Mouse (Mus musculus) v-Abl transformed pro-B cells (cell line): ENCODE measurements around the gene Trpm5.

Source experiments
- in situ Hi-C, 2 experiments: fragments of 400-800 bp; cut with MboI; formaldehyde crosslinking; loops; one replicate each; pipeline ENCODE4 v1.15.1; 2025; ENCODE audit not compliant: unreplicated experiment in 2 of 2

The Trpm5 gene

GRCm38 (mm10) chr7:143067897-143068296, 26.5 kb downstream of the Trpm5 start:
- in situ Hi-C loops, result loop anchor here (5.0 to 25.0 kb wide), 3 partner anchors 61 to 1494 kb away; partner anchors contain the start of genes Ppfia1 (in 2 of the 2) and Tspan32 (in 2 of the 2)

- in situ Hi-C loops, result loop anchor here (5.0 to 25.0 kb wide), 3 partner anchors 60 to 1495 kb away; partner anchors contain the start of genes Ppfia1 (in 2 of the 2) and Tspan32 (in 2 of the 2)
Measured at GRCm38 (mm10) chr7:143067469-143067868, 27.0 kb downstream of the Trpm5 start.

GRCm38 (mm10) chr7:143065692-143066091, 28.8 kb downstream of the Trpm5 start:
- in situ Hi-C loops, result loop anchor here (5.0 to 25.0 kb wide), 3 partner anchors 58 to 1497 kb away; partner anchors contain the start of genes Ppfia1 (in 2 of the 2) and Tspan32 (in 2 of the 2)

- in situ Hi-C loops, result loop anchor here (25.0 kb wide), 2 partner anchors 552 to 1498 kb away; partner anchors contain the start of gene Ppfia1 (in 2 of the 2)
Measured at GRCm38 (mm10) chr7:143064226-143064625, 30.2 kb downstream of the Trpm5 start.

DNA sequence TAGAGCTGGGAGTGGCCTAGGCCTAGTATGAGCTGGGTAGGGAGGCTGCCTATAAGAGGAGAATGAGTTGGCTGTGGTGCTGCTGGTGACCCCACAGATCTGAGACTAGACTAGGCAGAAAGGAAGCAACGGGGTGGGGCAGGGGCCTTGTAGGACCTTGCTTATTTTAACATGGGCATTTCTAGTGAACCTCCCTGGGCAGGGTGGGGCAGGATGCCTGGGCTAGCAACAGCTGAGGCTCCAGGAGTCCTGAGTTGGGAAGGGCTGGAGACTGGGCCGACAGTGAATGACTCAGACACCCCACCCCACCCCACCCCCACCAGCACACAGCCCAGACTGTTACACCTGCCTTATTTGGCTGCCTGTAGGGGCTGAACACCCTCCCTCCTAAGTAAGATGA, 31.7 kb downstream of the Trpm5 start:
- in situ Hi-C loops, result loop anchor here (25.0 kb wide), 2 partner anchors 550 to 1500 kb away; partner anchors contain the start of gene Ppfia1 (in 2 of the 2)

DNA sequence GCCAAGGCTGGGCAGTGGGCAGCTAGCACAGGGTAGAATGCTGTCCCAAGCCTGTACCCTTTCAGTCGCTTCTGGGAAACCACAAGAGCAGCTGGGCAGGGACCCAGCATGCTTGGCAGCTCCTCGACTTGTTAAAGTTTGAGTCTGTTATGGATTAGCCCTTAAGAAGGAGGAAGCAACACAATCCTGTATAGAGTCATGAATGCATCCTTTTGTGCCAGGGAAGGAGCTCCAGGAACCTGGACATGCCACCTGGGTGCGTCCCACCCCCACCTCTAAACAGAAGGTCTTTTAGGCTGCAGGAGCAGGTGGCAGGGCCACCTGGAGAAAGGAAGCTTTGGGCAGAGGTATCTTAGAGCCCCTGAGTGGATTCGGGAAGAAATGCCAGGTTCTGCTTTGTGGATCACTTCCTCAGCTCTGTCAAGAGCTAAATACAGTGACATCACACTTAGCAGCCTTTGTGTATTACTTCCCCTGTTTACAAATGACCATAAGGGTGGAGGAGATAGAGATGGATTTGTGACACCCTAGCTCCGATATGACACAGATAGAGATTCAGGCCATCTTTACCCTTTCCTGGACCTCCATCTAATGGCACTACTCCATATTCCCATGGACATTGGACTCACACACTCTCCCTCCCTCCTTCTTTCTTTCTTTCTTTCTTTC, 35.1 kb downstream of the Trpm5 start:
- in situ Hi-C loops, result loop anchor here (25.0 kb wide), 2 partner anchors 547 to 1503 kb away; partner anchors contain the start of gene Ppfia1 (in 2 of the 2)

- in situ Hi-C loops, result loop anchor here (25.0 kb wide), 2 partner anchors 546 to 1504 kb away; partner anchors contain the start of gene Ppfia1 (in 2 of the 2)
Measured at GRCm38 (mm10) chr7:143058221-143058697, 36.2 kb downstream of the Trpm5 start.

GRCm38 (mm10) chr7:143057667-143058220, 36.7 kb downstream of the Trpm5 start:
- in situ Hi-C loops, result loop anchor here (25.0 kb wide), 2 partner anchors 545 to 1505 kb away; partner anchors contain the start of gene Ppfia1 (in 2 of the 2)

GRCm38 (mm10) chr7:143057023-143057422, 37.4 kb downstream of the Trpm5 start:
- in situ Hi-C loops, result loop anchor here (25.0 kb wide), 2 partner anchors 545 to 1505 kb away; partner anchors contain the start of gene Ppfia1 (in 2 of the 2)

DNA sequence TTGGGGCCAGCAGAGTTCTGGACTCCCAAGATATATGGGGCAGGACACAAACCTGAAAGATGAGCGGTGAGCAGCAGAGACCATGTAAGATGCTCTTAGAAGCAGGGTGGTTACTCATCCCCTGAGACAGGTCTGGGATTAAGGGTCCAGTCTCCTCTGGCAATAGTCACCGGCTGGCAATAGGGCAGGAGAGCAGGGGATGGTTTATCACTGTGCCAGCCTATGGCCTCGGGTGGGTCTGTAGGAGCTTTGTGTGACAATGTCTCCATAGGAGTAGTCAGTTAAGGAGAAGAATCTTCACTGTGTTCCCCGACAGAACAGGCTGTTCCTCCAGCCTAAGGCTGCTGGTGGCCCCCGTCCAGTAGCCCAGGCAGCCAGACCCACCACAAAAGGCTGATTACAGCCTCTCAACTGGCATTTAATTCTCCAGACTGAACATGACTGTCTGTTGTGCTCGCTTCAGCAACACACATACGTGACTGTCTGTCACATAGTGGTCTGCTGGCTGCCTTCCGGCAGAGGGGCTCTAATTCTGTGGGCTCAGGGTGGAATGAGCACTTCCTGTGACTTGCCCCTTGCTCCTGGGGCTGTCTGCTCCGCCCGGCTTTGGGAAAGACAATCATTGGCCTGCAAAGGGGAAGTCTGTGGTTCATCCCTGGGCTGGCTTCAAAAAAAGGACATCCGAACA, 38.8 kb downstream of the Trpm5 start:
- in situ Hi-C loops, result loop anchor here (25.0 kb wide), 2 partner anchors 543 to 1507 kb away; partner anchors contain the start of gene Ppfia1 (in 2 of the 2)

GRCm38 (mm10) chr7:143055001-143055400, 39.4 kb downstream of the Trpm5 start:
- in situ Hi-C loops, result loop anchor here (25.0 kb wide), 2 partner anchors 543 to 1507 kb away; partner anchors contain the start of gene Ppfia1 (in 2 of the 2)

DNA sequence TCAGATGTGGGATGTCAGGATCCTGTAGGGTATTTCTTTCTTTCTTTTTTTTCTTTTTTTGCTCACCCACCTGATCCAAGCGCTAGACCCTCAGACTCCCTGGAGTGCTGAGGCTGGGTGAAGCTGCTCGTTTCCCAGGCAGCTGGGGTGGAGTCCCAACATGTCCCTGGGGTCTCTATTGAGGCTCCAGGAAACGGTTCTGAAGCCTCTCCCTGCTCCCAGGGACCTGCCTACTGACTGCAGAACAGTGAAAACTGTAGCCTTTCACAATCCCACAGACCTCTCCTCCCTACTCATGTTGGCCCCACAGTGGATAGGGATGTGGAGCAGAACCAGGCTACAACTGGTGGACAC, 39.9 kb downstream of the Trpm5 start:
- in situ Hi-C loops, result loop anchor here (25.0 kb wide), 2 partner anchors 542 to 1508 kb away; partner anchors contain the start of gene Ppfia1 (in 2 of the 2)

DNA sequence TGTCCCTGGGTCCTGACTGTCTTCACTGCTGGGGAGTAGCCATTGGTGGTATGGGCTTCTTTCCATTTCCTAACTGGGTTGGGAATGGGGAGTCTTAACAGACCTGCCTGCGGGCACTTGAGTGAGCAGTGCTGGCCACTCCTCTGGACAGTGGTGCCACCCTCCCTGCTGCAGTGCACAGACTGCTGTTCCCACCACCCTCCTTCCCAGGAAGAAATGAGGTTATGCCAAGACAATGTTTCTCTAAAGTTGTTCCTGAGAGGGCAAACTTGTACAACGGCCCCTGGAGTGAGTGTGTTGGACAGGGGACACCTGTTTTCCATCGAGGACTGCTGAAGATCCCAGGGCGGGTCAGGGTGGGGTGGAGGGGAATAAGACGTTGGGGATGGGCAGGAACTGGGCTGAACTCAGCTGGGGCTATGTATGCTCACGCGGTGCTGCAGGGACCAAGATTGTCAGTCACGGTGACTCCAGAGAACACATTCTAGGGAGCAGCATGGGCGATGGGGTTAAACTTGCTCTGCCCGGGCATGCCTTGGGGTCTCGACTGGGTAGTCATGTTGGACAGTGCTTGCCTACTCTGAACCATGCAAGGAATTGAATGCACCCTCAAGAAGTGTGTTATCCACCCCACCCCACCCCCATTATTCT, 40.4 kb downstream of the Trpm5 start:
- in situ Hi-C loops, result loop anchor here (25.0 kb wide), 2 partner anchors 542 to 1508 kb away; partner anchors contain the start of gene Ppfia1 (in 2 of the 2)

DNA sequence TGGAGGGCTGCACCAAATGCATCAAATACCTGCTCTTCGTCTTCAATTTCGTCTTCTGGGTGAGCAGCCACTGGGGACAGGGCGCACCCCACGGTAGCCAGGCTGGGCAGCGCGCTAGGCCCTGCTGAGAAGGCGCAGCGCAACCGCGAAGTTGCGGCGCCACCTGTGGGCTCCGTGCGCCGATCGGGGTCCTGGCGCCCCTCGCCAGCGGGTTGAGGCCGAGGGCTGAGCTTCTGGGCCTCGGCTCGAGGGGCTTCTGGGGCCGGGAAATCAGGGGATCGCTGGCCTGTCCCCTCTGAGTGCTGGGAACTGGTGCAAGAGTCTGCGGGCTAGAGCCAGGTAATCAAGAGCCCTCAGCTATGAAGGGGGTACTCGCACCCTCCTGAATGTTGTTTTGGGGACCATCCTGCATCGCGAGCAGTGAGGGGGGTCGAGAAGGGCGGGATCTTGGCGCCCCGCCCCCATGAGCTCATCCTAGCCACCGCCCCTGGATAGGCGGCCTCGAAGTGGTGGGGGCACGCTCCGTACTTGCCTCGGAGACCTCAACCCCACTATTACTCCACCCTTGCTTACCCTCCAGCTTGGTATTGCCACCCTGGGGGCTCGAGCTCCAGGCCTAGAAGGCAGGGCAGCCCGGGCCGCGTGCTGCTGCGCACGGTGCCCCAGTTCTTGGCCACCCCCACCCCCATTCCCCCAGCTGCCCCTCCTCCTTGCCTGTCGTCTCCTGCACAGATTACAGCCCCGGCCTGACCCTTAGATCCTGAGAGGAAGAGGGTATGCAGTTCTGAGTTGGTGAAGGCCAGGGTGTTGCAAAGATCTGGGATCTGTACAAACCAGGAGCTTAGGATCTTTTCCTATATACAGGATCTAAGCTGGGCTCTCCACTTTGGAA, 41.2 kb downstream of the Trpm5 start:
- in situ Hi-C loops, result loop anchor here (25.0 kb wide), 2 partner anchors 541 to 1509 kb away; partner anchors contain the start of gene Ppfia1 (in 2 of the 2)

DNA sequence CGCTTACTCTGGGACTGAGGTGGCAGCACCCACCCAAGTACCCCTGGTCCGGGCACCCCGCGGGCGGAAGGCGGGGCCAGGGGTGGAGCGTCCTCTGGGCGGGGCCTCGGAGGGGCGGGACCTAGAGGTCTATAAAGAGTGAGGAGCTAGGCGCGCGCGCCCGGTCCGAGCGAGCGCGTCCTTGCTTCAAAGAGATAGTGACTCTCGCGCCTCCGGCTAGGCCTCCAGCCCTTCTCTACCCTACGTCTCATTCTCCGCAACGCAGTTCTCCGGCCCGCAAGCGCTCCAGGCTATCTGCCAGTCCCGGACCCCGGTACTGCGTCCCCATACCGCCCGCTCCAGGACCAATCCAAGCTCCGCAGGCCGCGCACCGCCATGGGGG, 41.8 kb downstream of the Trpm5 start, which contains the start of gene Cd81:
Cd81 (plus strand) TSS at position 114 of the 382 bp plus-strand sequence.
- in situ Hi-C loops, result loop anchor here (25.0 kb wide), 2 partner anchors 540 to 1510 kb away; partner anchors contain the start of gene Ppfia1 (in 2 of the 2)

DNA sequence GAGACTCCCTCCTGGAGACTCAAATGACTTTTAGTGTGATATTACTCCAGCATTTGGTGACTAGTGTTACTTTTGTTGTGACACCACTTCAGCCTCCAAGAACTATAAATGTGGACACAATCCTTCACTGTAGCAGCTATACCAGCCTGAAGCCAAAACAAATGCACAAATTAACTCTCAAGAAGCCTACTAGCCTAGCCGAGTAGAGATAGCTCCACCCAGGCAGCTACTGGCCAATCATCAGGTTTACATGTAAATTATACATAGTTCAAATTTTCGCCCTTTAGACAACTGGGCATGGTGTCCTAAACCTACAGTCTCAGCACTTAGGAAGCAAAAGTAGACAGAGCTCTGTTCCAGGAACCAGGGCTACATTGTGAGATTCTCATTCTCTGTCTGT, 43.1 kb downstream of the Trpm5 start:
- in situ Hi-C loops, result loop anchor here (25.0 kb wide), 2 partner anchors 539 to 1511 kb away; partner anchors contain the start of gene Ppfia1 (in 2 of the 2)

- in situ Hi-C loops, result loop anchor here (25.0 kb wide), 2 partner anchors 538 to 1512 kb away; partner anchors contain the start of gene Ppfia1 (in 2 of the 2)
Measured at GRCm38 (mm10) chr7:143049841-143050816, 44.3 kb downstream of the Trpm5 start.
